Mouse (Mus musculus): Measurements from ENCODE around the gene Ccdc85a. TPM values are rescaled to one million over a fixed set of nuclear protein-coding genes. Genes with fewer than 3 reads are reported as not detected.
"Not testable (repeated sequence)": the region's sequence is repeated elsewhere in the genome, so short reads cannot be mapped to it uniquely, and the experiment has no call there.

Gene Ccdc85a
- total RNA-seq, 2 experiments from 2014 or later, result 5.9 to 6.6 TPM

GRCm38 (mm10) chr11:28422451-28423231 is 161.5 kb downstream of the Ccdc85a start:
- no peak for DNase-seq

- no peak for DNase-seq
Observed at GRCm38 (mm10) chr11:28415841-28416240, 168.3 kb downstream of the Ccdc85a start.

- DNase-seq, result not testable (repeated sequence)
Observed at GRCm38 (mm10) chr11:28409880-28410279, 174.2 kb downstream of the Ccdc85a start.

GRCm38 (mm10) chr11:28397166-28397565 is 187.0 kb downstream of the Ccdc85a start:
- no peak for DNase-seq

- DNase-seq, result no peak
Observed at GRCm38 (mm10) chr11:28375891-28376290, 208.2 kb downstream of the Ccdc85a start.

GRCm38 (mm10) chr11:28374636-28375035 is 209.5 kb downstream of the Ccdc85a start:
- no peak for DNase-seq

GRCm38 (mm10) chr11:28371381-28371780 is 212.7 kb downstream of the Ccdc85a start:
- not testable (repeated sequence) for DNase-seq

GRCm38 (mm10) chr11:28365929-28366244 is 218.2 kb downstream of the Ccdc85a start:
- no peak for DNase-seq

- DNase-seq, result peak; percentile 67
Observed at GRCm38 (mm10) chr11:28365209-28365928, 218.8 kb downstream of the Ccdc85a start.

GRCm38 (mm10) chr11:28343465-28343864 is 240.7 kb downstream of the Ccdc85a start:
- no peak for DNase-seq

- no peak for DNase-seq
Observed at GRCm38 (mm10) chr11:28341887-28342286, 242.2 kb downstream of the Ccdc85a start.

- DNase-seq, result not testable (repeated sequence)
Observed at GRCm38 (mm10) chr11:28339224-28340150, 244.6 kb downstream of the Ccdc85a start, which contains the start of gene Gm6685. Gene Gm6685, minus strand, starts transcription at chr11:28339867.

Other genes starting within 250 kb of the Ccdc85a start
- 1 to 10 TPM; 3.2 to 5.7 TPM for gene Gm6685, start 244.5 kb downstream of the Ccdc85a start, total RNA-seq (2021)